Mouse (Mus musculus) cerebellum, adult 11-12 months (tissue): ENCODE data around the gene P4hb.

Experiments
- DNase-seq: peaks from one replicate; pipeline ENCODE4 v3.0.0; 2022

P4hb gene

GRCm38 (mm10) chr11:120572752-120573584 is at the start of gene P4hb:
Gene P4hb, minus strand, starts transcription at chr11:120573253.
- peak; percentile 100 for DNase-seq

DNA sequence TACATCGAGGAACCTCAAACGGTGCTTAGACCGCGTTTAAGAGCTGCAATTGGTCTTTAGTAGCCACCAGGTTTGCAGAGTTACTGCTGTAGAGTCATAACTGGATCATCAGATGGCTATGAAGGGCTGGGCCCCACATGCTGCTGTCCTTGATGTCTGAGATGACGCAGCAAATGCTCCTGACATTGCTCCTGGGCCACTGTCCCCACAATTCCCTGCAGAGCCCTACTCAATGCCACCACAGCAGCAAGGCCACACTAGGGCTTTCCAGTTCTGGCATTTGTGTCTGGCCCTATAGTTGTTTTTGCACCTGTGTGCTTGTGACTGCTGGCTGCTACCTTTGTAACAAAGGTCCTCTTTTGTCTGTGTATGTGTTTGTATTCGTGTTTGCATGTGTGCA is 49.8 kb upstream of the P4hb start:
- DNase-seq, result peak; percentile 10

DNA sequence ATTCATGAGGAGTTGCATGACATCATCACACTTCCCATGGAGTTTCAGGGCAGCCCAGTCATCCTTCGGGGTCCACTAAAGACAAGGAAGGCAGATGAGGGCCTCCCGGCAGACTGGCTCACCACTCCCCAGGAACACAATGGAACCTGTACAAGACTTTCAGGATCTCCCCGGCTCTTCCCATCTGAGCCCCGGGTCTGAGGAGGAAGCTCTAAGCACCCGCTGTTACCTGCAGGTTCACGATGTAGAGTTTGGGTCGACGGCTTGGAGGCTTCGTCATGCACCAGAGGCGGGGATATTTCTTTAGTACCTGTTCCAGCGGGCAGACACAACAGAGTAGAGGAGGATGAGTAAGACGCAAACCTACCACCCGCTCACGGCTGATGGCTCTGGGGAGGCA is 47.1 kb upstream of the P4hb start:
- DNase-seq, result peak; percentile 52

DNA sequence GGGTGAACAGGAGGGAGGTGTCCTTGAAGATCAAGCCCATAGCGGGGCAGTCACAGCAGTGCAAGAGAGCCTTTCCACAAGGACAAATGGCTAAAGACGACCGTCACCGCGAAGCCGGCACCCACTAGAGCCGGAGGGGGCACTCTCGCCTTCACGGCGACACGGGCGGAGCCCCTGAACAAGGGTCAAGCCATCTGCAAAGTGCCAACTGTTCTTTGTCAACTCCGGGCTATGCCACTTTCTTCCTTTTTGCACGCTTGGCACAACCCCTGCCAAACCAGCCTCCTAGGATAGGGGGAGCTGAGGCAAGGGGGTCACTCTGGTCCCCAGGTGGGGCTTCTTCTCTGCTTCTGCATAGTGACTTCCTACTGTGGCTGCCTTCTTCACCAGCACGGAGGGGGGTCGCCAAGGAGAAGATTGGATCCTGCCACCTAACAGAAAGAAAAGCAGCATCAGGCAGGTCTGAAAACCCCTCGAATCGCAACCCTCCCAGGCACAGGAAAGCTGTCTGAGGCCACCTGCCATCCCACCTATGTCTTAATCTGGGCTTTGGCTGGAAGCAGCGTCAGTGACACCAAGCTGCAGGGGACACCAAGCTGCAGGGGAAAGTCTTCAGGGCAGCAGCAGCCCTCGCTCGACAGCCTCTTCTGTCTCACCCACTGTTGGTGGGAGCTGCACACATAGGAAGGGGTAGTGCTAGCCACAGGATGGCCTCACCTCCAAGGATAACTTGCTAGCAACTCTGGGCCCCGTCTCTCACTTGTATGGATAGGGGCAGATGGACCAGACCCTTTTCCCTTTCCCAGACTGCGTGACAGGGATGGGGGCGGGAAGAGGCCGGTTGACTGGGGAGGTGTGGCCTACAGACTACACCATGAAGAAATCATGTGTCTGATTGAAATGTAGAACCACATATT is 45.8 kb upstream of the P4hb start:
- DNase-seq, result peak; percentile 74

- DNase-seq, result peak; percentile 95
These were observed 44.6 kb upstream of the P4hb start, which contains the start of gene Pcyt2 for GRCm38 (mm10) chr11:120617519-120618112. Gene Pcyt2, minus strand, starts transcription at chr11:120617936.

DNA sequence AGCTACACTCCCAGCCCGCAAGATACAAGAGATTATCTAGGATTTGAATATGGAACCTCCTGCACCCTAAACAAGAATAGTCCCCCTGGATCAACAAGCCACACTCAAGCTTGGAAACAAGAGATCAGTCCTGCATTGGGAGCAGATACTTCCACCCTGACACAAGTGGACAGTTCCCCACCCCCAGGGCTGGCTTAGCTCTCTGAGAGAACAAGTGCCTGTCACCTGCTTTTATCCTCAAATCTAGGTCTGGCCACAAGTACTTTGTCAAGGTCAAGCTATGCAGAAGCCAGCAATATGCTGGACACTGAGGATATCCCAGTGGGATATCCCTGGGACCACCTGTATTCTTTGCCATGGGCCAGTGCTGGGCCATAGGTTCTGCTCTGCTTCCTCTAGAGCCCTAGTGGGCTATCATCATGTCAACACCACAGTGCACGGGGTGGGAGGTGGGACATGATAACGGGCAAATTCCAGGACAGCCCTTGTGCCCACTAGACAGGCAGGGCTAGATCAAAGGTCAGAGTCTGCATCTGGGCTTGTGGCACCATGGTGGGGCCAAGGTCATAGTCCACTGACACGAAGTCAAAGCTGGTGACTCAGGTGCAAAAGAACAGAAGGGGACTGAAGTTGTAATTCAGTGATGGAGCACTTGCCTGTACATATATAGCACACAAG is 43.7 kb upstream of the P4hb start:
- DNase-seq, result peak; percentile 53

DNA sequence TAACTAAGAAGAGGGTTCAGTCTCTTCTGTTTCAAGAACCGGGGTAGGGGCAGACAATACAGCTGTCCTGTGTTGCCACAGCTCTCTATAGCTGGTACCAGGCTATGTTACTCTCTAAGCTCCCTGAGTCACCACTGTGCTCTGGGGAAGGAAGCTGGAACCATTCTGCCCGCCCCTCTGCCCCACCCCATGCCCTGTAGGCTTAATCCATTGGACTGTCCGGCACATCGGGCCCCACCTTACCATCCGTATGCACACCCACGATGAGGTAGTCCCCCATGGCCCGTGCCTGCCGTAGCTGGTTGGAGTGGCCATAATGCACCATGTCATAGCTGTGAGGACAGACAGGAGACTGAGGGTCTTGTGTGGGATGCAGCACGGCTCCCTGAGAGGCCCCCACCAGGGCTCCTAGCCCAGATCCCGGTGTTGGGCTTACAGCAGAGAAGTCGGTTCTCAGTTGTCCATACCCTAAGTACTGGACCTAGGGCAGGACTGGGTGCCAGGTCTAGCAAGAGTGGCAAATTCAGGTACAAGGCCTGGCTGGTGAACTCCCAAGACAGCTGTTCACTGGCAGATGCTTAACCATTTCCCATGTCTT is 42.7 kb upstream of the P4hb start:
- no peak for DNase-seq

DNA sequence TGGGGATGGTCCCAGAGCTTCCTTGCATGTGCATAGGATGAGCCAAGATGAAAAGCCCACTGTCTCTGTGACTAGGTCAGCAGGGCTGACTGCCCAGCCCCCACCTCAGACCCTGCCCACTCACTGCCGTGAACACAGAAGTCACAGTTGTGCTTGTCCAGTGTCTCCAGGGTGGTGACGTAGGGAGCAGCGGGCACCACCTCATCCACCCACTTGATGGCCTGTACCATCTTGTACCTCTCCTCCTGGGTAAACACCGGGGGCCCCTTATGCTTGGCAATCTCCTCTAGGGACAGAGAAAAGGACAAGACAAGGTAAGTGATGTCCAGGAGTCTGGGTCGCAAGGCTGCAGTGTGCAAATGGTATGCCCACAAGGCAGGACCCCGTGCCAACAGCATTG is 42.1 kb upstream of the P4hb start:
- peak; percentile 66 for DNase-seq

- peak; percentile 64 for DNase-seq
These were observed 40.9 kb upstream of the P4hb start for GRCm38 (mm10) chr11:120613976-120614375.

DNA sequence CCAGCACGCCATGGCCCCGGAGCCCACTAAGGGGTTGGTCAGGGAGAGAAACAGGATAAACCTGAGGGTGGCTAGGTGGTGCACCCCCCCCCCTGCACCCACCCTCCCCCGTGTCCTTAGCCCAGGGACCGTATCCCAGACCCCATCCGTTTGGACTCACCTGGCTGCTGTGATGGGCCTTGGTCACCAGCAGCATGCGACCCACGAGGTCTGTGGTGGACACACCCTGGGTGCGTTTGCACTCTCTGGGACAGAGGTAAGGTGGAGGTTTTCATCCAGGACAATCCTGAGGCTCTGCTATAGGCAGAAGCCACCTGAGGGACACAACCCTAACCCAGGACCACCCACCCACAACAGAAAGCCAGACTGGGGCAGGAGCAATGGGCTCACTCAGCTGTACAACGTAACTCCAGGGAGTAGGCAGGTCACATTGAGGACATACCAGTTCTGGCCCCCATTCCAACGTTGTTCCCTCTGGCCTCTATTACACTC is 40.5 kb upstream of the P4hb start:
- peak; percentile 57 for DNase-seq

DNA sequence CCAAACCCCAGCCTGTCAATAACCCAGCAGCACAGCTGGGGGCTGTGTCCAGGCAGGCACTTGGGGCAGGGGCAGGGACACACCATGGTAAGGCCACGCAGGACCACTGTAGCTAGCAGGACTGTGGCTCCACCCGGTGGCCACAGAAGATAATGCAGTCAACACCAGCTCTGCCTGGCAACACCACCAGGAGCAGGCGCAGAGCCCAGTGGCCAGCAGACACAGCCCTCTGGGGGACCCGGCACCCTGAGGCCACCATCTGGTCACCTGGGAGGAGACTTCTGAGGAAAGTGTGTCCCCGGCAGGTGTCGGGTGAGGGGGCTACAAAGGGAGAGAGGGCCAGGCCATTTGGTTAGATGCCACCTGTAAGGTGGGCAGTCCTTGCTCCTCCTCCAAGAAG is 39.7 kb upstream of the P4hb start:
- DNase-seq, result peak; percentile 93

GRCm38 (mm10) chr11:120610477-120611046 is 37.5 kb upstream of the P4hb start:
- DNase-seq, result peak; percentile 56

DNA sequence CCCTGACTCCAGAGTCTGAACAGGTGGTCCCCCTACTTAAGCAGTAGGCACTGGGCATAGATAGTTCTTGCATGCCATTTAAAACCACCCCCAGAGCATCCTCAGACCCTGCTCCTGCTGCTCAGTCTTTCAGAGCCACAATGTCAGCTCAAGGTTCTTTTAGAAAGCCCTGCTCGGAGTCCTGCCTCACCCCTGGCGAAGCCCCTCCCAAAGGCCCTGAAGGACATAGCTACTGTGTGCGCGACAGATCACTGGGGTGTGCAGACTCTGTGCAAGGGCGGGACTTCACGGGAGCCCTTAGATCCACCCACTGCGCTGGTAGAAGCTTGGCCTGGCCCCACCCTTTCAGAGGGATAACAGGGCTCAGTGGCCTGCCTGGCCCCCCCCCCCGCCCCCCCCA is 36.2 kb upstream of the P4hb start:
- no peak for DNase-seq

DNA sequence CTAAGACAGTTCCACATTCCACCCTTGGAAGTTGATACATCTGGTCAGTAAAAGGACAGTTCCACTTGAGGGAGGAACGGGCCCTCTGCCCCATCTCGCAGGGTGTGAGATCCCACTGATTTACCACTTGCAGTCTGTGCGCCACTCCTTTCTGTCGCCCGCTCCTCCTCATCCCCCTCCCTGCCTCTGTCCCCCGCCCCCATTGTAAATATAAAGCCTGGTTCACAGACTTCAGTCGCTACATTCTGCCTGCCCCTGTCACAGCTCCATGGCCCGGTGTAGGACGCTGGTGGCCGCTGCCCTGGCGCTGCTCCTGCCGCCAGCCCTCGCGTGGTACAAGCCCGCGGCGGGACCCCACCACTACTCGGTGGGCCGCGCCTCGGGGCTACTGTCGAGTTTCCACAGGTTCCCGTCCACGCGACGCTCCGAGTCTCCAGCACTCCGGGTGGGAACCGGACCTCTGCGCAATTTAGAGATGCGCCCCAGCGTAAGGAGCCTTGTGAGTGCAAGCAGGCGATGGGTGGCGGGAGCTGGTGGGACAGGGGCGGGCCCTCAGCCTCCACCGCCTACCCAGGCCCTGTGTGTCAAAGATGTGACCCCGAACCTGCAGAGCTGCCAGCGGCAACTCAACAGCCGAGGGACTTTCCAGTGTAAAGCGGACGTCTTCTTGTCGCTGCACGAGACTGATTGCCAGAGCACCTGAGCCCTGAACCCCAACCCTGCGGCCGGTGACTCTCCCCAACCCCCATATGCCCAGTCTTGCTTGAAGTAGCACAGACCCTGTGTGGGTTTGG is 35.4 kb upstream of the P4hb start, which contains the start of gene Npb:
Gene Npb, plus strand, starts transcription at position 237 of the 794 bp plus-strand sequence.
- no peak for DNase-seq

- DNase-seq, result no peak
These were observed 33.7 kb upstream of the P4hb start for GRCm38 (mm10) chr11:120606764-120607163.

GRCm38 (mm10) chr11:120605667-120606066 is 32.6 kb upstream of the P4hb start:
- DNase-seq, result no peak

- DNase-seq, result no peak
These were observed 30.5 kb upstream of the P4hb start for GRCm38 (mm10) chr11:120603545-120603944.

GRCm38 (mm10) chr11:120600716-120601115 is 27.7 kb upstream of the P4hb start:
- DNase-seq, result no peak

- peak; percentile 32 for DNase-seq
These were observed 26.0 kb upstream of the P4hb start for GRCm38 (mm10) chr11:120598990-120599549.

- DNase-seq, result peak; percentile 91
These were observed 25.4 kb upstream of the P4hb start, which contains the start of the genes Alyref and Anapc11 for GRCm38 (mm10) chr11:120598283-120598989. Gene Alyref, minus strand, starts transcription at chr11:120598365. Gene Anapc11, plus strand, starts transcription at chr11:120598421.
